Mouse (Mus musculus): Measurements from ENCODE around the gene Slc25a51. TPM values are rescaled to one million over a fixed set of nuclear protein-coding genes. Genes with fewer than 3 reads are reported as not detected.

Slc25a51 gene
- polyA plus RNA-seq (2016; fragmentation: Nextera tagmentation; extraction: Ambion mirVana): 81.0 and 81.3 TPM in 2 replicates

GRCm38 (mm10) chr4:45408427-45409132 lies at the start of gene Slc25a51:
Gene Slc25a51 (minus strand): TSS chr4:45408766.
- ATAC-seq: peak; percentile 91
- under 1% methylated on average over 58 of the region's 67 CpGs for WGBS (ENCODE audit: insufficient replicate concordance)
- Histone ChIP-seq H3K9me3 (replicated peaks) (no peaks in the 10 kb centered on the region), H3K27me3 (replicated peaks) (peaks cover 30% of the 10 kb centered on the region), H3K36me3 (peaks cover 22% of the 10 kb centered on the region), H3K4me1 (peaks cover 55% of the 10 kb centered on the region), H3K27ac (peak within 1 kb of the TSS; percentile 99), H3K4me2 (peak within 1 kb of the TSS; percentile 95), H3K4me3 (peak within 1 kb of the TSS; percentile 90), H3K9ac (peak within 1 kb of the TSS; percentile 99)

DNA sequence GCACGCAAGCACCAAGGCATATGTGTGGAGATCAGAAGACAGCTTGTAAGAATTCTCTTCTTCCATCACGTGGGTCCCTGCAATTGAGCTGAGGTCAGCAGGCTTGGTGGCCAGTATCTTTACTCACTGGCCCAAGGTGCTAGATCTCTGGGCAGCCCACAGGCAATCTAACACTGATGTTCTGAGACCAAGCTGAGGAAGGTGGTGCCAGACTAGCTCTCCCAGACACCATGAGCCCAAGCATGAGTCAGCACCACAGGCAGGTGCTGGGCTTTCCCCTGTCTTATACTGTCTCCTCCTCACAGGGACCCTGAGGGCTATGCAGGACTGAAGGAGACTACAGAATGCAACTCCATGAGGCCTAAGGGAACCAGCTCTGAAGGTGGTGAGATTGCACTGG lies 49.0 kb upstream of the Slc25a51 start:
- WGBS (ENCODE audit: insufficient replicate concordance): 82% methylated on average over 2 of the region's 2 CpGs
- Histone ChIP-seq H3K36me3 (peaks cover 49% of the 10 kb centered on the region), H3K4me1 (peaks cover 30% of the 10 kb centered on the region), H3K4me2 (no peak overlapping the region), H3K9me3 (replicated peaks) (no peaks in the 10 kb centered on the region), H3K4me3 (no peak overlapping the region), H3K9ac (no peak overlapping the region), H3K27ac (no peak overlapping the region), H3K27me3 (replicated peaks) (no peaks in the 10 kb centered on the region)
- ATAC-seq: no peak

GRCm38 (mm10) chr4:45455001-45455400 lies 46.4 kb upstream of the Slc25a51 start:
- Histone ChIP-seq H3K4me1 (peaks cover 26% of the 10 kb centered on the region), H3K36me3 (peaks cover 60% of the 10 kb centered on the region), H3K27me3 (replicated peaks) (no peaks in the 10 kb centered on the region), H3K27ac (0 out of 2 replicates have a peak overlapping the region, but pooled peaks have one; percentile 73), H3K4me2 (no peak overlapping the region), H3K4me3 (no peak overlapping the region), H3K9ac (no peak overlapping the region), H3K9me3 (replicated peaks) (no peaks in the 10 kb centered on the region)
- 73% methylated on average over 4 of the region's 4 CpGs for WGBS (ENCODE audit: insufficient replicate concordance)
- ATAC-seq: no peak

DNA sequence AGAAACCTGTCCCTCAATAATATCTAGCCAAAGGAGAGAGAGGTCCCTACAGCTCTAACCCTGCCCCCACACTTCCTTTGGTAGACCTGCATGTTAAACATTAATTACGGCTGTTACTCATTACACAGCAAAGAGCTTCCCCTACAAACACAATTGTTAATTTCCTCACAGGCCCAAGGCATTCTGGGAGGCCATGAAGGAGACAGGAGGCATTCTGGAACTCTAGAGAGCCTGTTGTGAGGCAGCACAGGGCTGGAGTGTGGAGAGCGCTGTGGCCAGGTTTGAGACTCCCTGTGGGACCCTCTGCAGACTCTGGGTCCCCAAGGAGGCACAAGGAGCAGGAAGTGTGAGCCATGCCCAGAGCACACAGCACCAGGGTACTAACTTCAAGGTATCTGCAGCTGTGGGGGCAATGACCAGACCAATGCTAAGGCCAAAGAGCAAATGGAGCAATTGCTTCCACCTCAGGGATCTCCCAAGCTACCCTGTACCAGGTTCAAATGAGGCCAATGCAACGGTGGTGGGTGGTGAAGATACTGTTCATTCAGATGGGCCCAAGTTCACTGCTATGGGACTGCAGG lies 44.8 kb upstream of the Slc25a51 start:
- WGBS (ENCODE audit: insufficient replicate concordance): 73% methylated on average over 3 of the region's 3 CpGs
- Histone ChIP-seq H3K4me2 (no peak overlapping the region), H3K9ac (peak overlapping the region; percentile 24; the same call in 1 of the 2 replicates), H3K27me3 (replicated peaks) (no peaks in the 10 kb centered on the region), H3K9me3 (replicated peaks) (no peaks in the 10 kb centered on the region), H3K27ac (peak overlapping the region; percentile 77), H3K4me3 (no peak overlapping the region), H3K36me3 (peaks cover 55% of the 10 kb centered on the region), H3K4me1 (peaks cover 26% of the 10 kb centered on the region)
- peak; percentile 46 for ATAC-seq

- Histone ChIP-seq H3K9ac (no peak overlapping the region), H3K4me1 (peaks cover 32% of the 10 kb centered on the region), H3K36me3 (peaks cover 51% of the 10 kb centered on the region), H3K4me2 (no peak overlapping the region), H3K27me3 (replicated peaks) (no peaks in the 10 kb centered on the region), H3K27ac (peak overlapping the region; percentile 77), H3K9me3 (replicated peaks) (no peaks in the 10 kb centered on the region), H3K4me3 (no peak overlapping the region)
- 61% methylated on average over 7 of the region's 7 CpGs for WGBS (ENCODE audit: insufficient replicate concordance)
- ATAC-seq: peak; percentile 63
These were observed 44.1 kb upstream of the Slc25a51 start for GRCm38 (mm10) chr4:45452569-45453111.

- Histone ChIP-seq H3K4me1 (peaks cover 37% of the 10 kb centered on the region), H3K36me3 (peaks cover 58% of the 10 kb centered on the region), H3K9ac (no peak overlapping the region), H3K9me3 (replicated peaks) (no peaks in the 10 kb centered on the region), H3K4me2 (no peak overlapping the region), H3K27me3 (replicated peaks) (no peaks in the 10 kb centered on the region), H3K4me3 (no peak overlapping the region), H3K27ac (no peak overlapping the region)
- ATAC-seq: no peak
- WGBS (ENCODE audit: insufficient replicate concordance): 82% methylated on average over 5 of the region's 5 CpGs
These were observed 40.4 kb upstream of the Slc25a51 start for GRCm38 (mm10) chr4:45449012-45449411.

- WGBS (ENCODE audit: insufficient replicate concordance): 73% methylated on average over 7 of the region's 7 CpGs
- Histone ChIP-seq H3K9ac (no peak overlapping the region), H3K27ac (no peak overlapping the region), H3K36me3 (peaks cover 58% of the 10 kb centered on the region), H3K4me3 (no peak overlapping the region), H3K9me3 (replicated peaks) (no peaks in the 10 kb centered on the region), H3K4me1 (peaks cover 31% of the 10 kb centered on the region), H3K4me2 (no peak overlapping the region), H3K27me3 (replicated peaks) (no peaks in the 10 kb centered on the region)
- no peak for ATAC-seq
These were observed 39.9 kb upstream of the Slc25a51 start for GRCm38 (mm10) chr4:45448481-45448880.

DNA sequence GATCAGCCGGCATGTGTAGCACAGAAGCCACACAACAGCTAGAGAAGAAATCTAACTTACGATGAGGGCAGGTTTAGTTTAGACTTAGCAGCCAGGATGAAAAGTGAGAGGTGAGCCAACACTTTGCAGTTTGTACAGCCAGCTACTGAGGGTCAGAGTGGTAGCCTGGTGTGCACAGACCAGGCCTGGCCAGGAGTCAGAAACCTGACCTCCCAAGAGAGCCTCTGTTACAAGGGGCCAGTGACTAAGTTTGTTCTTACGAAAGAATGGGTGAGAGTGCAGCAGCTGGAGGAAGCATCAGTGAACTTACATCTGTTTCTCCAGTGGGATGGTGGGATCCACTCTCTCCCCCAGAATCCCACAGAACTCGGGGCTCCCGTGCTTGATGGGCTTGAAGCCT lies 38.6 kb upstream of the Slc25a51 start:
- Histone ChIP-seq H3K4me3 (no peak overlapping the region), H3K9ac (no peak overlapping the region), H3K36me3 (peaks cover 68% of the 10 kb centered on the region), H3K4me2 (no peak overlapping the region), H3K27me3 (replicated peaks) (no peaks in the 10 kb centered on the region), H3K27ac (no peak overlapping the region), H3K4me1 (peaks cover 20% of the 10 kb centered on the region), H3K9me3 (replicated peaks) (no peaks in the 10 kb centered on the region)
- 96% methylated on average over 5 of the region's 5 CpGs for WGBS (ENCODE audit: insufficient replicate concordance)
- no peak for ATAC-seq

DNA sequence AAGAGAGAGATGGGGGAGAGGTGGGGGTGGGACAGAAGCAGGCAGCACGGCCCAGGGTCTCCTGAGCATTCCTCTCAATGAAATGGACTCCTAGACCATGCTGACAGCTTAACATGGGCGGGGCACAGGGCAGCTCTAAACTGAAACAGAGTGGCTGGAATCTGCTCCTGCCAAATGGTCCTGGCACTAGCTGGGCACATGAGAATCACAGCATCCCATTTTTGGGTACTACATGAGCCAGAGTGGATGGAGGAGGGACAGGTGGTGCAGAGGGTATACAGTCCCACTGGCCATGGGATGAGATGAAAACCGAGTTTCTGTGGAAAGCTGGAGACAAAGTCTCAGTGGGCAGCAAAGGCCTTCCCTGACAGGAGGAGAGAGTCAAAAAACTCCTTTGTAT lies 36.7 kb upstream of the Slc25a51 start:
- H3K9ac ChIP-seq: no peak overlapping the region
- ATAC-seq: no peak
- H3K27ac ChIP-seq: no peak overlapping the region
- H3K4me1 ChIP-seq: peaks cover 14% of the 10 kb centered on the region
- H3K27me3 ChIP-seq (replicated peaks): no peaks in the 10 kb centered on the region
- WGBS (ENCODE audit: insufficient replicate concordance): 64% methylated on average over 3 of the region's 3 CpGs
- H3K4me3 ChIP-seq: no peak overlapping the region
- no peak overlapping the region for H3K4me2 ChIP-seq
- H3K9me3 ChIP-seq (replicated peaks): no peaks in the 10 kb centered on the region
- peaks cover 77% of the 10 kb centered on the region for H3K36me3 ChIP-seq

GRCm38 (mm10) chr4:45444813-45445212 lies 36.2 kb upstream of the Slc25a51 start:
- Histone ChIP-seq H3K27me3 (replicated peaks) (no peaks in the 10 kb centered on the region), H3K4me3 (no peak overlapping the region), H3K36me3 (peaks cover 81% of the 10 kb centered on the region), H3K9ac (no peak overlapping the region), H3K4me1 (peaks cover 14% of the 10 kb centered on the region), H3K9me3 (replicated peaks) (no peaks in the 10 kb centered on the region), H3K4me2 (no peak overlapping the region), H3K27ac (no peak overlapping the region)
- 63% methylated on average over 4 of the region's 4 CpGs for WGBS (ENCODE audit: insufficient replicate concordance)
- ATAC-seq: no peak

DNA sequence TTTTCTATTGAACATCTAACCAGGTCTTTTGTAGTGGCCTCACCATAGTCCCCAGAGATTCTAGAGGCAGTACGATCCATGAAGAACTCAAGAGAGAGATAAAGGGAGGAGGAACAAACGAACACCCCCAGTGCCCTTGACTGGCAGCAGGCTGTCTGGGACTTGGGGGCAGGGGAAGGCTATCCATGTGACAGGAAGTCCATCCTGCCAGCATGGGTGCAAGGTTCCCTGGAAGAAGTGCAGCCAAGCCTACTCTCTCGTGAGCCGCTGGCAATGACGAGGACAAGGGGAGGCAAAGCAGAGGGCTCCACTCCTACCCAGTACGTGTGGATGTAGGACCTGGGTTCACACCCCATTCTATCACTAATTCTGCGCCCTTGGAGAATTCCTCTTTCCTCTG lies 35.1 kb upstream of the Slc25a51 start:
- Histone ChIP-seq H3K4me3 (no peak overlapping the region), H3K27ac (no peak overlapping the region), H3K27me3 (replicated peaks) (no peaks in the 10 kb centered on the region), H3K9me3 (replicated peaks) (no peaks in the 10 kb centered on the region), H3K36me3 (peaks cover 87% of the 10 kb centered on the region), H3K9ac (no peak overlapping the region), H3K4me1 (peaks cover 14% of the 10 kb centered on the region), H3K4me2 (no peak overlapping the region)
- no peak for ATAC-seq
- 61% methylated on average over 7 of the region's 7 CpGs for WGBS (ENCODE audit: insufficient replicate concordance)

DNA sequence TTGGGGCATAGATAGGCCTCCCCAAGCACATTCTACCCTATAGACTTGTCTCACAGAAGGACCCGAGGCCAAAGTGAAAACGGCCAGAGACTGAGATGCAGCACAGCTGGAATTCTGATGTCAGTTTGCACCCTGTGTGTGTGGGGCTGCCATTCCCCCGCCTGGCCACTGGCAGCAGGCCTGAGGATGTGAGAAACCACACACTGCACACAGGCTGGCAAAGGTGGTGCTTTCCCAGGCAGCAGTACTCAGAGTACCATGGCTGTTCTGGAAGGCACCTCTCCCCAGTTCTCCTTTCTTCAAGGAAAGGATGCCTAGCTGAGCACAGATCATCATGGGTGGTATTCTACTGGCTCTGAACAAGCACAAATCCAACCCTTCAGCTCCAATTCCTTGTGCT lies 33.7 kb upstream of the Slc25a51 start:
- Histone ChIP-seq H3K9me3 (replicated peaks) (no peaks in the 10 kb centered on the region), H3K27ac (no peak overlapping the region), H3K9ac (no peak overlapping the region), H3K4me3 (no peak overlapping the region), H3K27me3 (replicated peaks) (no peaks in the 10 kb centered on the region), H3K4me2 (no peak overlapping the region), H3K36me3 (peaks cover 94% of the 10 kb centered on the region), H3K4me1 (peaks cover 7% of the 10 kb centered on the region; the same call in 1 of the 2 replicates)
- 60% methylated on average over 3 of the region's 3 CpGs for WGBS (ENCODE audit: insufficient replicate concordance)
- ATAC-seq: no peak
